Mouse (Mus musculus) bone marrow macrophage, adult 2 months (primary cell): ENCODE measurements around the gene Shd.

Experiments used
- CTCF ChIP-seq: IDR thresholded peaks from 2 replicates; pipeline ENCODE4 v1.5.1; 2012; ENCODE audit warnings: low read depth, mild to moderate bottlenecking, low read length, moderate library complexity
- POLR2A ChIP-seq: IDR thresholded peaks from 2 replicates; pipeline ENCODE4 v1.6.1; 2012; ENCODE audit warnings: mild to moderate bottlenecking, low read depth, low read length, borderline replicate concordance

GRCm38 (mm10) chr17:56022989-56023290 is 52.7 kb downstream of the Shd start:
- TF ChIP-seq POLR2A (no peak), CTCF (no peak)
